Mouse (Mus musculus): Measurements from ENCODE around the gene Cand2.

- TF ChIP-seq POLR2A (IDR thresholded peaks at IDR 0.05; ENCODE audit: low read depth, low read length) (no peak), CTCF (IDR thresholded peaks at IDR 0.05; ENCODE audit: extremely low read depth, insufficient read depth, insufficient read length, insufficient replicate concordance) (no peak)
Measured at GRCm38 (mm10) chr6:115739056-115739455, 35.3 kb upstream of the Cand2 start.
